Mouse (Mus musculus) megakaryocyte, embryonic 14.5 days (primary cell): ENCODE measurements around the gene Gimap9. TPM values are rescaled to one million over a fixed set of nuclear protein-coding genes. Genes with fewer than 3 reads are reported as not detected.
"Not testable (repeated sequence)": the region's sequence is repeated elsewhere in the genome, so short reads cannot be mapped to it uniquely, and the experiment has no call there.

Source experiments
- H3K27me3 ChIP-seq: replicated peaks from 2 replicates; pipeline ENCODE3; 2012; ENCODE audit warnings: inconsistent platforms
- H3K36me3 ChIP-seq: replicated peaks from 2 replicates; pipeline ENCODE3; 2012; ENCODE audit warnings: low read length, inconsistent platforms, mixed read lengths
- H3K4me1 ChIP-seq: 2 replicates; pipeline ENCODE4 v1.6.1; 2012; ENCODE audit warnings: inconsistent platforms
- H3K4me3 ChIP-seq: replicated peaks from 2 replicates; pipeline ENCODE3; 2012; ENCODE audit warnings: moderate library complexity, mild to moderate bottlenecking, inconsistent platforms
- H3K9me3 ChIP-seq: 2 replicates; pipeline ENCODE4 v1.6.1; 2012; ENCODE audit warnings: inconsistent platforms
- FLI1 ChIP-seq: IDR thresholded peaks from 2 replicates; pipeline ENCODE4 v1.6.1; 2012; ENCODE audit warnings: low read length, inconsistent platforms, mixed read lengths
- GATA1 ChIP-seq: IDR thresholded peaks from 3 replicates; pipeline ENCODE4 v1.6.1; 2012; ENCODE audit warnings: mixed read lengths, low read length, inconsistent platforms, borderline replicate concordance
- polyA plus RNA-seq: library from polyadenylated mRNA; stranded (reverse); fragments of >175 nt; gene quantifications from 2 replicates; pipeline ENCODE4 v1.2.3, GENCODE M21; 2012; ENCODE audit warnings: low replicate concordance; ENCODE audit not compliant: insufficient read depth

Gimap9 gene
- polyA plus RNA-seq, 1 experiment, result 2.5 TPM

DNA sequence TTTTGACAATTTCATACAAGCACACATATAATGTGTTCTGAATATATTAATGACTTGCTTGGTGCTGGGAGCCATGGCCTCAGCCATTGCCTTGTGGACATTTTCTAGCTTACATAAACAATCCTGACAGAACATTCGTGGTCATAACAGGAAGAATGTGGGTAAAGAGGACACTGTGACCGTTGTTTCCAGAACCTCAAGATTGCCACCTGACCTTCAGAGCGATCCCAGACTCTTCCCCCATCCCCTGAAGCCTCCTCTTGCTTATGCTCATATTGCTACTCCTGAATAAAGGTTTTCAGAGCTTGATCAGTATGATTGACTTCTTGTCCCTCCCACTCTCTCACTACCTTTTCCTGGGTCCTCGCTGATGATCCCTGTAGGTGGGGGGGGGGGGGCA lies 2.5 kb downstream of the Gimap9 start:
- Histone ChIP-seq H3K4me3 (no peak overlapping the region), H3K27me3 (no peaks in the 10 kb centered on the region), H3K36me3 (peaks cover 30% of the 10 kb centered on the region), H3K9me3 (no peaks in the 10 kb centered on the region), H3K4me1 (peaks cover 77% of the 10 kb centered on the region)
- TF ChIP-seq FLI1 (no peak), GATA1 (no peak)

GRCm38 (mm10) chr6:48679701-48680100 lies 3.8 kb downstream of the Gimap9 start:
- Histone ChIP-seq H3K4me1 (peaks cover 84% of the 10 kb centered on the region), H3K9me3 (no peaks in the 10 kb centered on the region), H3K4me3 (no peak overlapping the region), H3K36me3 (peaks cover 30% of the 10 kb centered on the region), H3K27me3 (no peaks in the 10 kb centered on the region)
- TF ChIP-seq GATA1 (no peak), FLI1 (no peak)

- TF ChIP-seq GATA1 (no peak), FLI1 (no peak)
- H3K27me3 ChIP-seq, result no peaks in the 10 kb centered on the region
- H3K4me1 ChIP-seq, result peaks cover 85% of the 10 kb centered on the region
- H3K36me3 ChIP-seq, result peaks cover 30% of the 10 kb centered on the region
- no peaks in the 10 kb centered on the region for H3K9me3 ChIP-seq
- no peak overlapping the region for H3K4me3 ChIP-seq
Measured at GRCm38 (mm10) chr6:48680421-48680820, 4.5 kb downstream of the Gimap9 start.

GRCm38 (mm10) chr6:48681472-48682090 lies 5.7 kb downstream of the Gimap9 start:
- Histone ChIP-seq H3K4me3 (no peak overlapping the region), H3K27me3 (no peaks in the 10 kb centered on the region), H3K4me1 (peaks cover 88% of the 10 kb centered on the region), H3K36me3 (peaks cover 30% of the 10 kb centered on the region), H3K9me3 (no peaks in the 10 kb centered on the region)
- no peak for TF ChIP-seq GATA1
- no peak for TF ChIP-seq FLI1

GRCm38 (mm10) chr6:48682271-48682670 lies 6.3 kb downstream of the Gimap9 start:
- TF ChIP-seq GATA1, result no peak
- TF ChIP-seq FLI1, result no peak
- peaks cover 30% of the 10 kb centered on the region for H3K36me3 ChIP-seq

GRCm38 (mm10) chr6:48683263-48683821 lies 7.4 kb downstream of the Gimap9 start:
- H3K27me3 ChIP-seq, H3K9me3 ChIP-seq, H3K4me3 ChIP-seq: not testable (repeated sequence)
- H3K4me1 ChIP-seq, result peaks cover 83% of the 10 kb centered on the region
- H3K36me3 ChIP-seq, result peaks cover 22% of the 10 kb centered on the region

More at GRCm38 (mm10) chr6:48682271-48682670, 6.3 kb downstream of the Gimap9 start:
- H3K27me3 ChIP-seq, result no peaks in the 10 kb centered on the region
- H3K9me3 ChIP-seq, result no peaks in the 10 kb centered on the region
- H3K4me3 ChIP-seq, result no peak overlapping the region
- H3K4me1 ChIP-seq, result peaks cover 88% of the 10 kb centered on the region

DNA sequence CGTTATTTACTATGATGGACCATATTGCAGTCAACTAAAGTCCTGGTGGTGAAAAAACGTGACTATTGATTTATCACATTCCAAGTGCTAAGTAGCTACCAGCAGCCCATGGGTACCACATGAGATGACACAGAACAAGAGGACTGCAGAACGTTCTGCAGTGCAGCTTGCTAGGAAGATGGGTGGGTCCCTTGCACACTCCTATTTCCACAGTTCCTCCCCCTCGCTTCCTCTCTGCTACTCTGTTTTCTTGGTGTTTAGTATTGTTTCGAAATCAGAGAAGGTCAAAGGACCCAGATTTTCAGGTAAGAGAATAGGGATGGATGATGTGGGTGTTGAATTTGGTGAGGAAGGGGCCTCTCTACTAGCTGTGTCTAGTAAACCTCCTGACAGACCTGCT lies 8.4 kb downstream of the Gimap9 start, which contains the start of gene Gimap4:
TSS of gene Gimap4 (plus strand) at position 231 of the 400 bp plus-strand sequence.
- Histone ChIP-seq H3K9me3 (no peaks in the 10 kb centered on the region), H3K36me3 (peaks cover 12% of the 10 kb centered on the region), H3K27me3 (no peaks in the 10 kb centered on the region), H3K4me3 (peak within 1 kb of the TSS; percentile 2), H3K4me1 (peaks cover 82% of the 10 kb centered on the region)
- TF ChIP-seq GATA1, result no peak
- no peak for TF ChIP-seq FLI1

DNA sequence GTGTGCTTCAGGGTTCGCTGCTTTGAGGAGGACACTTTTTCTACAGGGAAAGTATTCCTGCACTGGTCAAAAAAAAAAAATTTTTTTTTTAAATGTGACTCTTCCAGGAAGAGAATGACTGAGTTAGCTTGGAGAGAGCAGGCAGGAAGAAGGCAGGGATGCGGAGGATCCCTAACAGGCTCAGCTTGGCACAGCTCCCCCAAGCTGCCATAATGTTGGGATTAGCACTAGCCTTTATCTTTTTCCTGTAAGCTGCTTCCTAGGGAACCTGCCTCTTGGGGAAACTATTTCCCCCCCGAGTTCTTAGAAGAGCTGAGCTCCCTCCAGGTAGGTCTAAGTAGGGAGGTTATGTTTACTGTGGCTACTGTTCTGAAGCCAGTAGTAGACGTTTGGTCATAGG lies 8.9 kb downstream of the Gimap9 start:
- Histone ChIP-seq H3K4me1 (peaks cover 81% of the 10 kb centered on the region), H3K36me3 (peaks cover 7% of the 10 kb centered on the region), H3K4me3 (no peak overlapping the region), H3K27me3 (no peaks in the 10 kb centered on the region), H3K9me3 (no peaks in the 10 kb centered on the region)
- TF ChIP-seq FLI1, result no peak
- TF ChIP-seq GATA1, result no peak

DNA sequence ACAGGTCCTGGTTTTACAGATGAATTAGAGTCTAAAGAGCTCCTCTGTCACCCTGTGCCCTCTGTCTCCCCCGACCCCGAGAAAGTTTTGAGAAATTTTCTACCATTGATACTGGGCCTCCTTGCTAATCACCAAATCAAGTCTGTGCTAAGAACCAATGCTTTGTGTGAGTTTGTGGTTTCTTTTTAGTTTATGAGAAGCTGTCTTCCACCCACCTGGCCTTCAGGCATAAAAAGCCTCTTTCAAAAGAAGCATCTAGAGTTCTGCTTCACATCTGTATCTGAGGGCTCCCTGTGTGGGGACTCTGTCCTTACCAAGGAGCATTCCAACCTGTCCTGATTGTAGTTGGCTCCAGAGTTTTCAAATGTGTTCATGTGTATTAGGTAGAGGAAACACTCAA lies 9.3 kb downstream of the Gimap9 start:
- Histone ChIP-seq H3K4me3 (no peak overlapping the region), H3K36me3 (peaks cover 3% of the 10 kb centered on the region), H3K9me3 (no peaks in the 10 kb centered on the region), H3K27me3 (no peaks in the 10 kb centered on the region), H3K4me1 (peaks cover 76% of the 10 kb centered on the region)
- no peak for TF ChIP-seq GATA1
- no peak for TF ChIP-seq FLI1

DNA sequence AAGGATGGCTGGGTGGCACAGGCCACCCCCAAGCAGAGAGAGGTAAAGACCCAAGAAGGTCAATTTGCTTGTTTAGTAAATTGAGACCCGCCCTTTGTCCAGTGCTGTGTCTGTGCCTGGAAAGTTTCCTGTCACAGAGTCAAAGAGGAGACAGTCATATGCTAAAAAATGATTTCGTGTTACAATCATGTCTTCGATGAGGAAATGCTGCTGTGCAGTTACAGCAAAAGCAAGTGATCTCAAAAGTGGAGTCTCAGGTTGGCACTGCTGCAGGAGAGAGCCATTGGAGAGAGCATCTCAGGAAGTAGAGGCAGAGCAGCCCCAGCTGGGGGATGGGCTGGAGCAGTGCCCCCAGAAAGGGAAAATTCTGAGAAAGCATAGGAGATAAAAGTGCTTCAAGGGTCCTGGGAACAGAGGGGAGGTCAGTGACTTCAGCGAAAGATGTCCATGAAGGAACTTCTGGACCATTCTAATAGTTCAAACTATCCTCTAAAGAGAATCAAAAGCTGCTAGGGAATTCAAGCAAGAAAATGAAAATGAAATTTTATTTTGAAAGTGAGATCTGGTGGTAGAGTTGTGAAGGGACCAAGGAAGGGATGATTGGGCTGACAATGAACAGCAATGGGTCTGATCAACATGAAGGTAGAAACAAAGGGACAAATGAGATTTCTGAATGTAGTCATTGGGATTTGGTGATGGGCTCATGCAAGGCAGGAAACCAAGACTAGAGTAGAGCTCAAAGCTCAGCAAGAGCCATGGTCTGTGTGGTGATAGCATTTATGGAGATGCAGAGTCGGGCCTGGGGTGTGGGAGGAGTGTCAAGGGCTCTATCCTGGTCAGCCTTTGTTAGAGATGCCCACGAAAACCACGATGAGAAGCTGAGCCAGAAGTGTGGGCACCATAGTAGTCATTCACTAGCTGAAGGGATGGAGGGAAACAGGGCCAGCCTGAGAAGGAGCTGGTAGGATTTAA lies 10.1 kb downstream of the Gimap9 start:
- no peaks in the 10 kb centered on the region for H3K9me3 ChIP-seq
- peak overlapping the region; percentile 73 for H3K4me3 ChIP-seq
- TF ChIP-seq GATA1, result no peak
- TF ChIP-seq FLI1, result no peak

More for the DNA sequence above, 10.1 kb downstream of the Gimap9 start:
- Histone ChIP-seq H3K27me3 (no peaks in the 10 kb centered on the region), H3K4me1 (peaks cover 73% of the 10 kb centered on the region), H3K36me3 (no peaks in the 10 kb centered on the region)
